Mouse (Mus musculus) limb, embryonic 13.5 days (tissue): Measurements from ENCODE around the gene Brk1. TPM values are rescaled to one million over a fixed set of nuclear protein-coding genes. Genes with fewer than 3 reads are reported as not detected.

Source experiments
- ATAC-seq: fragments of 200-750 bp; cut with Nextera tagmentation; 2 replicates; pipeline ENCODE4 v1.8.0; 2017; ENCODE audit warnings: low read depth, moderate number of reproducible peaks, moderate TSS enrichment; ENCODE audit not compliant: low FRiP score
- H3K27ac ChIP-seq: fragments of 300-500 bp; sonication (generic); 2 replicates; pipeline ENCODE4 v1.5.1; 2015; ENCODE audit warnings: inconsistent platforms, mild to moderate bottlenecking, moderate library complexity
- H3K27me3 ChIP-seq: fragments of 300-500 bp; sonication (generic); 2 replicates; pipeline ENCODE4 v1.6.1; 2015; ENCODE audit warnings: mild to moderate bottlenecking, inconsistent platforms
- H3K36me3 ChIP-seq: fragments of 300-500 bp; sonication (generic); 2 replicates; pipeline ENCODE4 v1.6.1; 2015; ENCODE audit warnings: inconsistent platforms, mild to moderate bottlenecking, moderate library complexity
- H3K4me1 ChIP-seq: fragments of 300-500 bp; sonication (generic); 2 replicates; pipeline ENCODE4 v1.6.1; 2015; ENCODE audit warnings: inconsistent platforms
- H3K4me2 ChIP-seq: fragments of 300-500 bp; sonication (generic); replicated peaks from 2 replicates; pipeline ENCODE4 v1.6.1; 2015; ENCODE audit warnings: inconsistent platforms, mild to moderate bottlenecking, moderate library complexity
- H3K4me3 ChIP-seq: fragments of 300-500 bp; sonication (generic); 2 replicates; pipeline ENCODE4 v1.5.1; 2015; ENCODE audit warnings: moderate library complexity, mild to moderate bottlenecking, inconsistent platforms
- H3K9ac ChIP-seq: fragments of 300-500 bp; sonication (generic); 2 replicates; pipeline ENCODE4 v1.6.1; 2015; ENCODE audit warnings: mild to moderate bottlenecking, inconsistent platforms
- H3K9me3 ChIP-seq: fragments of 300-500 bp; sonication (generic); 2 replicates; pipeline ENCODE4 v1.6.1; 2016; ENCODE audit warnings: inconsistent platforms
- WGBS: fragments of 180-500 bp; shearing (Covaris S2); methylation state at CpG from one replicate; pipeline ENCODE4 v1.1.7; 2015; 5-methylcytosine and 5-hydroxymethylcytosine counted together
- polyA plus RNA-seq: library from polyadenylated mRNA; unstranded; fragments of >200 nt; fragmentation: Nextera tagmentation; extraction: Ambion mirVana; gene quantifications from 2 replicates; pipeline ENCODE4 v1.2.1, GENCODE M21; 2015

The Brk1 gene
- polyA plus RNA-seq, 1 experiment from 2014 or later = 232 TPM

DNA sequence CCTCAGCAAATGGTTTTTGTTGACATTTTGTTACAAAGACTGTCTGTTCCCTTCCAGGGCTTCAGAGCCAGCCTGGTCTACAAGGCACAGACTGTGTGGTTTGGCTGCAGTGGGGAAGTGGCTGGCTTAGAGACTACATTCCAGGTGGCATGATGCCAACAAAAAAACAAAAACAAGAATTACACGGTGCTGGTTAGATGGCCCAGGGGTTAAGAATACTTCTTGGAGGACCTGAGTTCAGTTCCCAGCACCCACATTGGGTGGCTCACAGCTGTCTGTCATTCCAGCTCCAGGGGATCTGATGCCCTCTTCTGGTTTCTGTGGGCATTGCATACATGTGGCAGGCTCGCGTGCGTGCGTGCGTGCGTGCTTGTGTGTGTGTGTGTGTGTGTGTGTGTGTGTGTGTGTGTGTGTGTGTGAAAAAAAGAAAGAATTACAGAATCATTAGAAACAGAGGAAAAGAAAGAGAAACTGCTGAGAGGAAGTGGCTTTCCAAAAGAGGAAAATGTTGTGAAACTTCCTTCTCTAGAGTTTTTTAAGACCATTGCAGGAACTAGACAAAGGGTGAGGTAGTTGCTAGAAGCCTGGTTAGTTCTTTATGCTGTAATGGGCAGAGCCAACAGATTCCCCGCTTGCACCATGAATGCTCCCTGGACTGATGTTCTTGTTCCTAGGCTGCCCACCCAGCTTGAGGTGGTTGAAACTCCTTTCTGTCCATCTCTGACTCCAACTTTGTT, 58.6 kb downstream of the Brk1 start:
- Histone ChIP-seq H3K4me3 (no peak overlapping the region), H3K4me2 (no peak overlapping the region), H3K9ac (no peak overlapping the region), H3K9me3 (0 out of 2 replicates have a peak, but pooled peaks cover 5% of the 10 kb centered on the region), H3K27ac (no peak overlapping the region), H3K27me3 (no peaks in the 10 kb centered on the region), H3K36me3 (no peaks in the 10 kb centered on the region), H3K4me1 (peaks cover 14% of the 10 kb centered on the region)
- no peak for ATAC-seq
- WGBS = 95% methylated on average over 8 of the region's 8 CpGs

DNA sequence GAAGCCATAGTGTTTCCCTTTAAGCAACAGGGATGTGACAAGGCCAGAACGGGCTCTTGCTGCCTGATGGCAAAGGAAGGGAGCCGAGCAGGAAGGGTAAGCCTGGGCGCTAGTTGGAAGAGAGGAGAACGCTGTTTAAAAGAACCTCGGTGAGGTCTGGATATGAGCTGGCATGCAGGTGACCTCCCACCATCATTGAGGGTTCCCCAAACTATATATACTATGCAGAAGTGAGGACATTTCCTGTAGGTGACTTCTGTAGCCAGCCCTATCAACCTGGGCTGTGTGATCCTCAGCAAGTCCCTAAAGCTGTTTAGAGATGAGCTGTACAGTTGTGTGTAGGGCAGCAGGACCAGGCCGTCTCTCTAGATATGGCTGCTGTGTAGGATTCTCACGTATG, 59.7 kb downstream of the Brk1 start:
- Histone ChIP-seq H3K9ac (no peak overlapping the region), H3K4me2 (no peak overlapping the region), H3K4me3 (no peak overlapping the region), H3K36me3 (no peaks in the 10 kb centered on the region), H3K4me1 (peaks cover 24% of the 10 kb centered on the region), H3K27ac (no peak overlapping the region), H3K27me3 (no peaks in the 10 kb centered on the region), H3K9me3 (0 out of 2 replicates have a peak, but pooled peaks cover 5% of the 10 kb centered on the region)
- WGBS = 82% methylated on average over 7 of the region's 7 CpGs
- no peak for ATAC-seq

Other genes starting within 250 kb of the Brk1 start
- 44.8 and 46.8 TPM in 2 replicates for gene Tada3, start 226.9 kb upstream of the Brk1 start, polyA plus RNA-seq
- 384 and 391 TPM in 2 replicates for gene Arpc4, start 226.7 kb upstream of the Brk1 start, polyA plus RNA-seq
- gene Ttll3, start 215.5 kb upstream of the Brk1 start, polyA plus RNA-seq = 5.1 and 7.3 TPM in 2 replicates
- gene Rpusd3, start 185.4 kb upstream of the Brk1 start, polyA plus RNA-seq = 27.1 and 27.3 TPM in 2 replicates
- gene Cidec, start 169.0 kb upstream of the Brk1 start, polyA plus RNA-seq = not detected in 2 replicates
- 88.2 and 89.7 TPM in 2 replicates for gene Jagn1, start 162.2 kb upstream of the Brk1 start, polyA plus RNA-seq
- 6.5 and 6.6 TPM in 2 replicates for gene Il17re, start 146.3 kb upstream of the Brk1 start, polyA plus RNA-seq
- gene Il17rc, start 133.3 kb upstream of the Brk1 start, polyA plus RNA-seq = 9.9 and 10.5 TPM in 2 replicates
- gene Creld1, start 121.5 kb upstream of the Brk1 start, polyA plus RNA-seq = 14.9 and 17.1 TPM in 2 replicates
- 0.94 and 1.2 TPM in 2 replicates for gene Prrt3, start 102.8 kb upstream of the Brk1 start, polyA plus RNA-seq
- gene Emc3, start 73.1 kb upstream of the Brk1 start, polyA plus RNA-seq = 94.0 and 98.4 TPM in 2 replicates
- 11.6 and 11.7 TPM in 2 replicates for gene Fancd2, start 73.1 kb upstream of the Brk1 start, polyA plus RNA-seq
- not detected in 2 replicates for gene Fancd2os, start 4.1 kb upstream of the Brk1 start, polyA plus RNA-seq
- 56.5 and 56.6 TPM in 2 replicates for gene Vhl, start 19.2 kb downstream of the Brk1 start, polyA plus RNA-seq
- 3.4 and 3.6 TPM in 2 replicates for gene Irak2, start 33.7 kb downstream of the Brk1 start, polyA plus RNA-seq
- 0.91 and 1.3 TPM in 2 replicates for gene Tatdn2, start 92.3 kb downstream of the Brk1 start, polyA plus RNA-seq
- gene Ghrl, start 115.1 kb downstream of the Brk1 start, polyA plus RNA-seq = 0.65 TPM in 1 of 2 replicates, not detected in the other
- gene Sec13, start 136.0 kb downstream of the Brk1 start, polyA plus RNA-seq = 321 and 322 TPM in 2 replicates